Mouse (Mus musculus) embryo, embryonic 10 days (tissue): ENCODE data around the gene Olfr720.

ENCODE experiments used
- DNase-seq: peaks from one replicate; pipeline ENCODE4 v3.0.0-alpha.2; 2015; ENCODE audit warnings: low spot score

The Olfr720 gene

GRCm38 (mm10) chr14:14186738-14187137 lies at the start of gene Olfr720:
Gene Olfr720 (minus strand): TSS chr14:14186838.
- no peak for DNase-seq
